Mouse (Mus musculus): ENCODE data around the gene Rnf224. TPM values are rescaled to one million over a fixed set of nuclear protein-coding genes. Genes with fewer than 3 reads are reported as not detected.

The Rnf224 gene
- polyA plus RNA-seq, 2 experiments: not detected

GRCm38 (mm10) chr2:25210686-25211085 is 25.9 kb downstream of the Rnf224 start:
- peak overlapping the region; percentile 87 to 98 for H3K4me3 ChIP-seq (ENCODE audit: insufficient read depth in 1 of 2, low read depth in 2 of 2, low read length in 2 of 2)
- H3K4me1 ChIP-seq (replicated peaks; ENCODE audit: control insufficient read depth in 2 of 2, insufficient read depth in 2 of 2, low read length in 1 of 2): peaks cover 10 to 15% of the 10 kb centered on the region in 2 experiments
- under 1% methylated on average over 24 of the region's 24 CpGs for WGBS (ENCODE audit: insufficient replicate concordance)
- no peak for DNase-seq (ENCODE audit: low read depth in 3 of 3, low spot score in 3 of 3)
- peak overlapping the region; percentile 98 for H3K9ac ChIP-seq (replicated peaks)
- peak overlapping the region; percentile 76 for H3K27ac ChIP-seq
- peaks cover 18% of the 10 kb centered on the region for H3K36me3 ChIP-seq (replicated peaks; ENCODE audit: control insufficient read depth, insufficient read depth, low read depth)
- H3K9me3 ChIP-seq (ENCODE audit: control insufficient read depth, low read length): no peaks in the 10 kb centered on the region
- H3K27me3 ChIP-seq (ENCODE audit: control insufficient read depth, insufficient read depth, low read length): no peaks in the 10 kb centered on the region; the same call in 1 of the 2 replicates
- H3K4me2 ChIP-seq (ENCODE audit: low read depth): peak overlapping the region; percentile 92
- ATAC-seq (ENCODE audit: insufficient read depth): peak; percentile 27; the same call in 1 of the 2 replicates
- TF ChIP-seq EP300 (IDR thresholded peaks at IDR 0.05; ENCODE audit: low read depth) (no peak), CTCF (IDR thresholded peaks at IDR 0.05; ENCODE audit: low read depth) (no peak)

- Histone ChIP-seq H3K9ac (replicated peaks) (no peak overlapping the region), H3K9me3 (ENCODE audit: control insufficient read depth, low read length) (no peaks in the 10 kb centered on the region), H3K36me3 (replicated peaks; ENCODE audit: control insufficient read depth, insufficient read depth, low read depth) (peaks cover 40% of the 10 kb centered on the region), H3K4me2 (ENCODE audit: low read depth) (no peak overlapping the region), H3K4me1 (replicated peaks; ENCODE audit: control insufficient read depth in 2 of 2, insufficient read depth in 2 of 2, low read length in 1 of 2) (peaks cover 10 to 15% of the 10 kb centered on the region in 2 experiments), H3K27me3 (ENCODE audit: control insufficient read depth, insufficient read depth, low read length) (no peaks in the 10 kb centered on the region), H3K27ac (no peak overlapping the region), H3K4me3 (ENCODE audit: insufficient read depth in 1 of 2, low read depth in 2 of 2, low read length in 2 of 2) (no peak overlapping the region)
- no peak for TF ChIP-seq EP300 (IDR thresholded peaks at IDR 0.05; ENCODE audit: low read depth)
- no peak for TF ChIP-seq CTCF (IDR thresholded peaks at IDR 0.05; ENCODE audit: low read depth)
- no peak for ATAC-seq (ENCODE audit: insufficient read depth)
- no peak for DNase-seq (ENCODE audit: low read depth in 3 of 3, low spot score in 3 of 3)
- WGBS (ENCODE audit: insufficient replicate concordance): 86% methylated on average over 1 of the region's 1 CpGs
These were observed 29.0 kb downstream of the Rnf224 start for GRCm38 (mm10) chr2:25207593-25207992.

GRCm38 (mm10) chr2:25203631-25204214 is 32.9 kb downstream of the Rnf224 start:
- 56% methylated on average over 4 of the region's 4 CpGs for WGBS (ENCODE audit: insufficient replicate concordance)
- Histone ChIP-seq H3K27me3 (ENCODE audit: control insufficient read depth, insufficient read depth, low read length) (no peaks in the 10 kb centered on the region), H3K9ac (replicated peaks) (no peak overlapping the region), H3K9me3 (ENCODE audit: control insufficient read depth, low read length) (no peaks in the 10 kb centered on the region), H3K4me1 (replicated peaks; ENCODE audit: control insufficient read depth in 2 of 2, insufficient read depth in 2 of 2, low read length in 1 of 2) (no peaks in the 10 kb centered on the region), H3K4me2 (ENCODE audit: low read depth) (no peak overlapping the region), H3K27ac (no peak overlapping the region), H3K4me3 (ENCODE audit: insufficient read depth in 1 of 2, low read depth in 2 of 2, low read length in 2 of 2) (no peak overlapping the region), H3K36me3 (replicated peaks; ENCODE audit: control insufficient read depth, insufficient read depth, low read depth) (peaks cover 66% of the 10 kb centered on the region)
- no peak for TF ChIP-seq EP300 (IDR thresholded peaks at IDR 0.05; ENCODE audit: low read depth)
- TF ChIP-seq CTCF (IDR thresholded peaks at IDR 0.05; ENCODE audit: low read depth): peak; percentile 42
- ATAC-seq (ENCODE audit: insufficient read depth): no peak
- DNase-seq (ENCODE audit: low read depth in 3 of 3, low spot score in 3 of 3): no peak

GRCm38 (mm10) chr2:25200631-25201030 is 36.0 kb downstream of the Rnf224 start:
- TF ChIP-seq EP300 (IDR thresholded peaks at IDR 0.05; ENCODE audit: low read depth): no peak
- TF ChIP-seq CTCF (IDR thresholded peaks at IDR 0.05; ENCODE audit: low read depth): no peak
- H3K4me3 ChIP-seq (ENCODE audit: insufficient read depth in 1 of 2, low read depth in 2 of 2, low read length in 2 of 2): no peak overlapping the region
- peaks cover 55% of the 10 kb centered on the region for H3K36me3 ChIP-seq (replicated peaks; ENCODE audit: control insufficient read depth, insufficient read depth, low read depth)
- no peak for DNase-seq (ENCODE audit: low read depth in 3 of 3, low spot score in 3 of 3)
- H3K9me3 ChIP-seq (ENCODE audit: control insufficient read depth, low read length): no peaks in the 10 kb centered on the region
- peaks cover 7 to 8% of the 10 kb centered on the region in 2 experiments; a peak in 3 of 4 replicates for H3K4me1 ChIP-seq (replicated peaks; ENCODE audit: control insufficient read depth in 2 of 2, insufficient read depth in 2 of 2, low read length in 1 of 2)
- H3K9ac ChIP-seq (replicated peaks): no peak overlapping the region
- no peak for ATAC-seq (ENCODE audit: insufficient read depth)
- H3K4me2 ChIP-seq (ENCODE audit: low read depth): no peak overlapping the region
- no peaks in the 10 kb centered on the region for H3K27me3 ChIP-seq (ENCODE audit: control insufficient read depth, insufficient read depth, low read length)
- 74% methylated on average over 2 of the region's 2 CpGs for WGBS (ENCODE audit: insufficient replicate concordance)
- no peak overlapping the region for H3K27ac ChIP-seq

GRCm38 (mm10) chr2:25197946-25198345 is 38.6 kb downstream of the Rnf224 start:
- no peak overlapping the region for H3K27ac ChIP-seq
- no peak for DNase-seq (ENCODE audit: low read depth in 3 of 3, low spot score in 3 of 3)
- H3K27me3 ChIP-seq (ENCODE audit: control insufficient read depth, insufficient read depth, low read length): no peaks in the 10 kb centered on the region
- H3K9me3 ChIP-seq (ENCODE audit: control insufficient read depth, low read length): no peaks in the 10 kb centered on the region
- peaks cover 8 to 14% of the 10 kb centered on the region in 2 experiments for H3K4me1 ChIP-seq (replicated peaks; ENCODE audit: control insufficient read depth in 2 of 2, insufficient read depth in 2 of 2, low read length in 1 of 2)
- no peak overlapping the region for H3K9ac ChIP-seq (replicated peaks)
- H3K36me3 ChIP-seq (replicated peaks; ENCODE audit: control insufficient read depth, insufficient read depth, low read depth): peaks cover 38% of the 10 kb centered on the region
- no peak overlapping the region for H3K4me3 ChIP-seq (ENCODE audit: insufficient read depth in 1 of 2, low read depth in 2 of 2, low read length in 2 of 2)
- ATAC-seq (ENCODE audit: insufficient read depth): no peak
- no peak overlapping the region for H3K4me2 ChIP-seq (ENCODE audit: low read depth)
- TF ChIP-seq EP300 (IDR thresholded peaks at IDR 0.05; ENCODE audit: low read depth) (no peak), CTCF (IDR thresholded peaks at IDR 0.05; ENCODE audit: low read depth) (no peak)

Data from liver, embryonic 14.5 days (tissue).